Mouse (Mus musculus) left cerebral cortex, adult 9 months (tissue): ENCODE results near the gene Osgin1.

Source experiments
- DNase-seq, 2 experiments: peaks; one replicate each; pipeline ENCODE4 v3.0.0; 2022; ENCODE audit warnings: low spot score in 2 of 2

Gene Osgin1

DNA sequence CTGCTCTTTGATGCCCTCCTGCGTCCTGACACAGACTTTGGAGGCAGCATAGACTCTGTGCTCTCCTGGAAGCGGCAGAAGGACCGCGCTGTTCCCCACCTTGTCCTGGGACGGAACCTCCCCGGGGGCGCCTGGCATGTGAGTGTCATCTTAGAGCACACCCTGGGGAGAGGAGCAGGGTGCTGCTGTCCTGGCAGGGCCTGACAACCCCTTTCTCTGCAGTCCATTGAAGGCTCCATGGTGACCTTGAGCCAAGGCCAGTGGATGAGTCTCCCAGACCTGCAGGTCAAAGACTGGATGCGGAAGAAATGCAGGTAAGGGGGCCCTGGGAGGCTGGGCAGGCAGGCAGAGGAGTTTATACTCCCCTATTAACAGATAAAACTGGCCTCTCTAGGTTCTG, 9.0 kb downstream of the Osgin1 start:
- no peak for DNase-seq

DNA sequence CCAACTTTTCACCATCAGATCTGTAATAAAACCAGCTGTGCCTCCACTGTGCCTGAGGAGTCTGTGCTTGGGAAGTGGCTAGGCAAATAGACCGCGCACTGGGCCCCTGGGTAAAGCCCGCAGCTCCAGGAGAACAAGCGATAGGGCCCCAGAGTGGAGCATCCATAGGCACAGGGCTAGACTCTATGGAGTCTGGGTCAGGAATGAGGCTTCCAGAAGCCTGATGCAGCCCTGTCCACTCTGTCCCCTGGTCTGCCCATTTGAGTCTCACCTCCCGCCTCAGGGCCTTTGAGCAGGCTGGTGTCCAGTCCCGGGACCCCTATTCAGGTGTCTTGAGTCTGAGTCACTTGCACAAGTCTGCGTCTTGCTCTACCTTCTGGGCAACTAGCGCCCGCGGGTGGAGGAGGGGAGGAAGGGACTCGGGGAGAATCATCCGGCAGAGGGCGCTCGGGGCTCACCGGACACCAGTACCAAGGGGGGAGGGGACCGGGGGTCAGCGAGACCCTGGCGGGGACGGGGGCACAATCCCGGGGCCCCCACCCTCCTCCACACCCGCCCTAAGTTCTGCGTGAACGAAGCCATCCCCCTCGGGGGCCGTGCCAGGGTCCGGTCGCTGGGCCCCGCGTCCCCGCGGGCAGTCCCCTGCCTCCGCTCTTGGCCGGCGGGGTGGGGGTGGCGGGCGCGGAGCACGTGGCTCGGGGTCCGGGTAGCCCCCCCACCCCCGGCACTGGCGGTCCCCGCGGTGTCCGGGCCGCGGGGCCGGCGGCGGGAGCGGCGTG, 12.5 kb downstream of the Osgin1 start, which contains the start of gene Necab2:
Gene Necab2 (plus strand): TSS at position 509 of the 779 bp plus-strand sequence.
- peak; percentile 62 to 90 for DNase-seq

DNA sequence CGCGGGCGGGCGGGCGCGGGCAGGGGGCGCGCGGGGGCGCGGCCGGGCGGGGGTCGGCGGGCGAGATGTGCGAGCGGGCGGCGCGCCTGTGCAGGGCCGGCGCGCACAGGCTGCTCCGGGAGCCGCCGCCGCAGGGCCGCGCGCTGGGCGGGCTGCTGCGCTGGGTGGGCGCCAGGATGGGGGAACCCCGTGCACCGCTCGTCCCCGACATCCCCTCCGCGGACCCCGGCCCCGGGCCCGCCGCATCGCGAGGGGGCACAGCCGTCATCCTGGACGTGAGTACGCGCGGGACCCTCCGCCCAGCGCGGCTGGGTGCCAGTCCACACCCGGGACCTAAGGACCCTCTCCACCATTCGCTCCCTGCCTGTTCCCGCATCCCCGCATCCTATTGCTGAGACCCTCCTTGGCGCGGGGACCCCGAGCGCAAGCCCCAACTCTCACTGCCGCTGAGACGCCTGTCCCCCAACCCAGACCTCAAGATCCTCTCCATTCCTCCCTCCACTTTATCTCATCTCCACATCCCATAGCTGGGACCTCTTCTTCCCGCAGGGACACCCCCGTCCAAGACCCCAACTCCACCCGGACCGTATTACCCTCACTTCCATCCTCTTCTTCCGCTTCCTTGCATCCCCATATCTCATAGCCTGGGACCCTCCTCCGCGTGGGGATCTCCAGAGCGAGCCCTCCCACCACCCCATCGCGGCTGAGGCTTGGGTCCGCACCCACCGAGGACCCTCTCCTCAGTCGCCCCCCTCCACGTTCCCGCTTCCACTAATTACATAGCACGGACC, 13.3 kb downstream of the Osgin1 start:
- no peak for DNase-seq

DNA sequence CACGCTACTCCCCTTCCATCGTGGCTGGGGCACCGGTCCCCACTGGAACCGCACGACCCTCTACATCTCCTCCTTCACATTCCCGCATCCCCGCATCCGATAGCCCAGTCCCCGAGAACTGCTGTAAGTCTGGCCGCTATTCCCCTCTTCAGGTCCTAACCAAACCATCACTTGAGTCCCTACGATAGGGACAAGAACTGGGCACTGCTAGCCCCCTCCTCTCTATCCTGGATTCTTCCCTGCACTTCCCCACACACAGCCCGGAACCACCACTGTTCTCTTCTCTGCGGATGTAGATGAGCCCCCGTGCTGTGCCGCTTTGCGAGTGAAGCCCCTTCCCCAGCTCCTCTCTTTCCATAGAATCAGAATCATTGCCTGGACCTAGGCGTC, 13.9 kb downstream of the Osgin1 start:
- DNase-seq: no peak

DNA sequence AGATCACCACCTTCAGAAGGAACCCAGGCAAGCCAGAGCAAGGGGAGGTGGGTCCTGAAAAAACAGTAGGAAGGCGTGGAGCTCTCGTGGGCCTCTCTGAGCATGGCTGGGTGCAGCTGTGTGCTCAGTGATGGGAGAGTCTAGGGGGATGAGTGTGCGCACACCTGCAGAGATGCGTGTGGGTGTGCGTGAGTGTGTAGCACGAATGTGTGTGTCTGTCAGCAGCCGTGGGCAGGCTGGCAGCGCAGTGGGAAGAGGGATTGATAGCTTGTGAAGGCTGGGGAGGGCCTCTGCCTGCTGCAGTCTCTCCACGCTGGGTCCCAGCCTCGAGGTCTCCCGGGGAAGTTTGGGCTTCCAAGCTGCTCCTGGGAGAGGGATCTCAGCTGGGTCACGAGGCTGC, 15.7 kb downstream of the Osgin1 start:
- DNase-seq: peak; percentile 70 to 75

DNA sequence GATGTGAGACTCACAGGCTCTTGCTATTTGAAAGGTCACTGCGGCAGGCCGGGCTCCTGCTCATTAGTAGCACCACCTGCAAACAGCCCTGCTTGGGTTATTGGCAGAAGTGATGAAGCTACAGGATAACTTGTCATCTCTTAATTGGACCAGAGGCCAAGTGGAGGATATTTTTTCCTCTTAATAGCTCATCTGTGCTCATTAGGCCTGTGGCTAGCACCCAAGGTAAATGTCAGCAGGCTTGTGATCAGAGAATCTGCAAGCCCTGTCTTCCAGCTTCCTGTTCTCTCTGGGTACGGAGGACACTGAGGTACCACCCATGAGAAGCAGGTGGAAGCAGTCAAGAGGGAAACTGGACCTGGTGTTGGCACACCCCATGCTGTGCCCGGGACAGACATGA, 17.2 kb downstream of the Osgin1 start:
- DNase-seq: no peak

DNA sequence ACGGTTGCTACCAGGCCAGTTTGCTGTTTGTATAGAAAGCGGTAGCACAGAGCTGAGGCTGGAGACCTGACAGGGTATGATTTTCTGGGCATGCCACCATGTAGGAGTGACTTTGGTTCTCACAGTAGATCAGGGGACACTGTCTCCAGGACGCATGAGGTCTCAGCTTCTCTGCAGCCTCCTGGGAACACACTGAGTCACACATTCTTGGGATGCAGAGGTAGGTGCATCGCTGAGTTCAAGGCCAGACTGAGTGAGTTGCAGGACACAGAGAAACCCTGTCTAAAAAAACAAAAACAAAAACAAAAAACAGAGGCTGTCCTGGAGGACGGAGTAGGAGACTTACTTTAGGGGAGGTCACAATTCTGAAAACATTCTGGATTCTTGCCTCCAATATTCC, 19.0 kb downstream of the Osgin1 start:
- no peak for DNase-seq

DNA sequence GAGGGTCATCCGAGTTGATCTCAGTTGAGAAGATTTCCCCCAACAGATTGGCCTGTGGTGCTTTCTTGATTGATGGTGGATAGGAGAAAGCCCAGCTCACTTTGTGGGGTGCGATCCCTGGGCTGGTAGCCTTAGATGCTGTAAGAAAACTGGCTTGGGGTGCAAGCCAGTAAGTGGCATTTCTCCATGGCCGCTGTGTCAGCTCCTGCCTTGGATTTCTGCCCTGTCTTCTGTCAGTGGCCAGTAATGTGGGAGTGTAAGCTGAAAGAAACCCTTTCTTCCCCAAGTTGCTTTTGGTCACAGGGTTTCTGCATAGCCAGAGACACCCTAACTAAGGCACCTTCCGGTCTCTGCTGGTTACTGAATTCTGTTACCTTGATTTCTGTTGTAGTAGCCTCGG, 22.1 kb downstream of the Osgin1 start:
- DNase-seq: no peak

DNA sequence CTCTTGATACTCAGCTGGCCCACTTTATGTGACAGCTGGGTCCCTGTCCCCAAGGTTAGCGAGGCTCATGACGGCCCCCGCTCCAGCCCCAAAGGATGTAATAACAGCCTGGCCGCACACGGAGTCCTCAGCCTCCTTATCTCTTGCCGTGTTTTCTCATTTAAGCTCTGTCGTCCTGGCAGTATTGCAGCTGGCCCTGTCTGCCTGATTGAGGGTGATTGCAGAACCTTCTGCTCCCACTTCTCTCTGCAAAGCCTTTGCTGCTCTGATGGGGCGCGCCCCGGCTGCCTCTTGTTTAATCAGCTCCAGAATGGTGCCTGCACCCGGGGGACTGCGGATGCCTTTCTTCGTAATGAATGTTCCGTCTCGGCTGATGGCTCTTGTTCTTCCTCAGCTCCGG, 25.8 kb downstream of the Osgin1 start:
- DNase-seq: no peak

DNA sequence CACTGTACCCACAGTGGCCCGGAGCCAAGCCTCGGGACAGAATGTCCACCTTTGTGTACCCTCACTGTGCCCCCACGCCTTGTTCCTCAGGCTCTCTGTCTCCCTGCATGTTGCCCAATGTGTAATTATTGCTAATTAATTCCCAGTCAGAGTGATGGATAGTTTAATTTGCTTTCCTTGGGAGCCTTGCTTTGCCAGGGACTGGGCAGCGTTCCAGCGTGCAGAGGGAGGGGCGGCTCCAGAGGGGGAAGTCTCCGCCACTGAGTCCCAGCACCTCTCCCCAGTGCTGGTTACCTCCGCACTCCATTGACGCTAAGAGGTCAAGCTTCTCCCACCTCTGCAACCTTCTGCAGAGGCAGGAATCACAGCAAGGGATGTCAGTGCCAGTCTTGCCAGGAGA, 27.4 kb downstream of the Osgin1 start:
- DNase-seq: no peak

DNA sequence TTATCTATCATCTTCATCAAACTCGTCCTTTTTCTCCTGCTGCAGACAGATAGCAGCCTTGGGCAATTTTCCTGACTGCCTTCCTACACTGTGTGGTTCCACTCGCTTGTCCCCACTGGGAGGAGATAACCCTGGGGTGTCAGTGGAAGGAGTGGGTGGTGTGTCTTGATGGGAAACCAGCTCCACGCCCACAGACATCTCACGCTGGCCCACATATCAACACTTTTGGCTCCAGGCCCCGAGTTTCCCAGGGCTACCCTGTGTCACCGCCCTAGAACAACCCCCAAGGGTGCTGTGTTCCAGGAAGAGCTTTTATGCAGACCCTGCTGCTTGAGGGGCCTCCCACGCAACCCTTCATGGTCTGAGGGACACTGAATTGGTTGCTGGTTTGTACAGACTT, 29.8 kb downstream of the Osgin1 start:
- DNase-seq: no peak

DNA sequence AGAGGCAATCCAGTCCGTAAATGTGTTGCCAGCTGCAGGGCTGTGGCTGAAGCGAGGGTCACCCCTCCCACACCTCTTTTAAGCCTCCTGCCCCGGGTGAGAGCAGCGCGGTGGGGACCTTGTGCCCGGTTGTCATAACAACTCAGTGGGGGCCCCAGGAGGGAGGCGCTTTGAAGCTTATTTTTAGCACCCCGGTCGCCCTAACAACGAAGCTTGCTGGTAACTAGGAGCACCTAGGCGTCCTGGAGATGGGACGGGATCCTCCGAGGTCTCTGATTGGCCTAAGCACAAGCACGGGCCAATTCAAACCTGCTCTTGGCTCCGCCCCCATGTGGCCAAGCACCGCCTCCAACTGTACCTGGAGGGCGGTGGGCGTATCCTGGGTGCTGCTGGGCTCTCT, 32.2 kb downstream of the Osgin1 start:
- DNase-seq: peak; percentile 64 to 65

DNA sequence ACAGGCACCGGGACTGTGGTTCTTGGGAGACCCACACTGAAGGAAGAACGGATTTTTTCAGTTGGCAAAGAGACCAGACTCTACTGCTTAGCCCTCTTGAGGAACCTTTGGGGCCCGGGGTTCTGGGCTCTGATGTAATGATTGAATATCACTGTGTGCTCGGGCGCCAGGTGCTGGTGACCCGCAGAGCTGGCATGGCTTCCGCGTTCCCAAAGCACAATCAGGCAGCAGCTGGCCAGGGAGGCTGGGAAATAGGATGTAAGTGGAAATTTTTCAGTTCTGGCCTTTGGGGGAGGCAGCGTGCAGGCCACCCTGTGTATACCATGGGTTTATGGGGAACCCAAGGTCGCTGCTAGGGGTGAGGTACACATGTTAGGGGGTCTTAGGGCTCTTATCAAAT, 32.9 kb downstream of the Osgin1 start:
- no peak for DNase-seq

DNA sequence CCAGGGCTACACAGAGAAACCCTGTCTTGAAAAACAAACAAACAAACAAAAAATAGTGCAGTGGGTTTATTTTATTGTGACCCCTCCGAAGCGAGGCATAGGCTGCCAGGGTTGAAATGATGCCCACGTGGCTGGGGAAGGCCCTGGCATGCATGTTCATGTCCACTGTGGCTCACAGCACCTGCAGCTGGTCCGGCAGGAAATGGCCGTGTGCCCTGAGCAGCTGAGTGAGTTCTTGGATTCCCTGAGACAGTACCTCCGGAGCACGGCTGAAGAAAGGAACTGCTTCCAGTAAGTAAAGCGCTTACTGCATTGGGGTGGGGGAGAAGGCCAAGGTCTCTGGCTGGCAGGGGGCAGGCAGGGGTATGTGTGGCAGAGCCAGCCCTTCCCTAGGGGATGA, 34.2 kb downstream of the Osgin1 start:
- no peak for DNase-seq

DNA sequence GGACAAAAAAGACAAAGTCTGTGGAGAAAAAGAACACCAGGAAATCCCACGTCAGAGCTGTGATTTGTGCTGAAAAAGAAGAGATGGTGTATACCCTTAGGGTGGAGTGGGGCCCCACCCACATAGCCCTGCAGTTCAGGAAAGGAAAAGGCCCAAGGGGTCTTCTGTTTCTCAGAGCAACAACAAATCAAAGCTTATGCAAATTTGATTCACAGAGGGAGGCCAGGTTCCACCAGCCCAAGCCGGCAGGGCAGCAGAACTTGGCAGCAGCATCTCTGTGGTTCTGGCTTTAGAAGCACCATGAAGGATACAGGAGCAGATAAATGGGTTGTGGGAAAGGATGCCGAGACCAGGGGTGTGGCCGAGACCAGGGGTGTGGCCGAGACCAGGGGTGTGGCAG, 44.8 kb downstream of the Osgin1 start:
- no peak for DNase-seq

DNA sequence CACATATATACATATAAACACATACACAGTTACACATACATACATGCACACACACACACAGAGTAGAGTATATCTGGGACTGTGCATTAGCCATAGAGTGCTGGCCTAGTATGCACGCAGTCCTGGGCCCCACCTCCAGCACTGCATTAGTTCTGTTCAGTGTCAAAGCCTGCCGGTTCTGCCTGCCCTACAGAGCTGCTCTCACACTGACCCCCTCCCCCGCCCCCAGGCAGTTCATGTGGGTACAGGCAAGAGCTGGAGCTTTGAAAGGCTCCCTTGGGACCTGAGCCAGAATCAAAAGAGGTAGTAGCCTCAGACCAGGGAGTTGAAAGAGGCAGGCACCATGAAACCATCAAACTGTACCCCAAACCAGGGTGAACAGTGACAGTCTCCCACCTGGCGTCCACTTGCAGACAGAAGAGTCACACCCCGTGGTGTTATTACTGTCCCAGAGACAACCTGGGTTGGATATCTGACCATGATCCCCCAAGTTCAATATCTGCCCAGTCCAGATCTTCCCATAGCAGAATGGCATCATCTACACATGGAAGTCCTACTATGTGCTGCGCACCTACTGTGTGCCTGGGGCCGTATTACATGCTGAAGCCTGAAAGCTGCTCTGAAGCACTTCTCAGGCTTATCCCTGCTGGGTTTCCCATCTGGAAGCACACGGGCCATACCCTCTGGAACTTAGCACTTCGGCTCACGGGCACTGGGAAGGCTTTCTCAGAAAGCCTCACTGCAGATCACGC, 50.4 kb downstream of the Osgin1 start:
- no peak for DNase-seq

DNA sequence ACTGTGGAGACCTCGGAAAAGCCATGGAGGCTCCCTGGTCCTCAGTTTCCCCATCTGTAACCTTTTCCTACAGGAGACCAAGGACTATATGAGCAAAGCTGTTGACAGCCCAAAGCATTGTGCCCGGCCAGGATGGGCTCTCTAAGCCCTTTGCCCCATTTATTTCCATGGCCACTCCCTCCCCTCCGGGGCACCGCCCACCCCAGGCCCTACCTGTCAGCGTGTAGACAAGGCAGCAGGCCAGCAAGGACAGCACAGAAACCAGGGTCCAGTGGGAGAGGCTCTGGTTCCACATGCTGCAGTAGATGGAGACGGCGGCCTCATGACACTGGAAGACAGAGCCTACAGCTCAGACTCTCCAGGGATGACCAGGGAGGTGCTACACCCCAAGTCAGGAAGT, 53.2 kb downstream of the Osgin1 start:
- DNase-seq: no peak
